Mouse (Mus musculus) MN1 (cell line): ENCODE results near the gene Jaml.

Source experiments
- DNase-seq: peaks from one replicate; pipeline ENCODE4 v3.0.0-alpha.2; 2016; ENCODE audit warnings: low spot score

Jaml gene

DNA sequence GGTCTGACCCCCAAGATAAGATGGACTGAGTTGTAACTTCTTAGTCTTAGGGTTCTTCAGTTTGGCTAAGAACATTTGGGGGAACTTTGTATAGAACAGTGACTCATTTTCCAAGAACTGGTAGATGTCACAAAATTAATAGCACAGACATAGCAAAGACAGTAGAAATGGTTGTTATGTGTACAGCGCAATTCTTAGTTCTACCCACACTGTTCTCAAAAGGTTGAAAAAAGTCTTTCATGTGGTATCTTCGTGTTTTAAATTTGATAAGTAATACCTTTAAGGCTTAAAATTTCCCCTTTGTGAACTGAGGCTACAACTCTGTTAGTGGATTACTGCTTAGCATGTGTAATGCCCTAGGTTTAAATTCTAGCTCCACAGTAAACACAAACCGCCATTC is 4.1 kb downstream of the Jaml start:
- DNase-seq = no peak

- no peak for DNase-seq
These were observed 5.6 kb downstream of the Jaml start for GRCm38 (mm10) chr9:45084556-45084955.

GRCm38 (mm10) chr9:45085741-45086690 is 7.0 kb downstream of the Jaml start:
- no peak for DNase-seq

DNA sequence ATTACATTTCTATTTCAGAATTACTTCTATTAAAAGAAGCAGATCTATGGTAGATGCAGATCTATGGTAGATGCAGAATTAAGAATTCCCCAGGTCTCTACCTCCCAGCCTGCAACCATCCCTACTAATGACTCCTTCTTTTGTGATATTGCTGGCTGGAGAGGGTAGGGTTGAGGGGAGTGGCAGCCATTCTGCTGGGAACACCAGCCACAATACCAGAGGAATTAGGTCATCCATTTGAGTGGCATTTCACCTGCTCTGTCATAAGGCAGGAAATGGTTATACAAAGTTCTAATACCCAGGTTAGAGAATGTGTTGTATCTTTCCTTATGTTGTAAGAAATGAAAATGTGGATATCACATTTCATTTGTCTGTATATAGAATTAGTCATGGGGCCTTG is 9.1 kb downstream of the Jaml start:
- DNase-seq = no peak

DNA sequence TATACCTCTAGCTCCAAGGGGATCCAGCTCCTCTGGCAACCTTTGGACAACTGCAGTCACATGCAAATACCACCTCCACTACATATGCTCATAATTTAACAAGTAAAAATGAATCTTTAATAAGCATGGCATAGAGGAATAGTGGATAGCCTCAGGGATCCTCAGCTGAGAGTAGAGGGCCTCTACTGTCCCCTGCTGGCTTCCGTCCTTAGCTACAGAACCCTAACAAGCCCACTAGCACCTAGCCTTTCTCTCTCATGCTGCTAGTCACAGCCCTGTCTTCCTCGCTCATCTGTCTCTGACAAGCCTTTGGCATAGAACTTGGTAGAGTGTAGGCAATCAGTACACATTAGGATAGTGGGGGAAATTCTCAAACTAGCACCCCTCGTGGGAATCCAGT is 11.8 kb downstream of the Jaml start:
- DNase-seq = no peak

- DNase-seq = no peak
These were observed 13.7 kb downstream of the Jaml start for GRCm38 (mm10) chr9:45092641-45093040.

GRCm38 (mm10) chr9:45095149-45095937 is 16.4 kb downstream of the Jaml start:
- DNase-seq = no peak

DNA sequence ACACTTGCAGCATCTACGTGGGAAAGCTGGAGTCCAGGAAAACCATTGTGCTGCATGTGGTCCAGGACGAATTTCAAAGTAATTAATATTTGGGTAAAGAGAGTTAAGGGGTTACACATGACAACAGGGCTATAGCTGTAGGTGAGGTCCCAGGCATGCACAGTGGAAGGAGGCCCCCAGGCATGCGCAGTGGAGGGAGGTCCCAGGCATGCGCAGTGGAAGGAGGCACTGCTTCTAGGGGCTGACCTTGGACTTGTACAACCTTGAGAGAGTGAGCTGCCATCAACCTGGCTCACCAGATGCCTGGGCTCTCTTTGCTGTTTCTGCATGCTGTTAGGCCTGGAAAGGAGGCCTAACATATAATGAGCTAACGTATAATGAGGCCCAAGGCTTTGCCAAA is 18.9 kb downstream of the Jaml start:
- no peak for DNase-seq

DNA sequence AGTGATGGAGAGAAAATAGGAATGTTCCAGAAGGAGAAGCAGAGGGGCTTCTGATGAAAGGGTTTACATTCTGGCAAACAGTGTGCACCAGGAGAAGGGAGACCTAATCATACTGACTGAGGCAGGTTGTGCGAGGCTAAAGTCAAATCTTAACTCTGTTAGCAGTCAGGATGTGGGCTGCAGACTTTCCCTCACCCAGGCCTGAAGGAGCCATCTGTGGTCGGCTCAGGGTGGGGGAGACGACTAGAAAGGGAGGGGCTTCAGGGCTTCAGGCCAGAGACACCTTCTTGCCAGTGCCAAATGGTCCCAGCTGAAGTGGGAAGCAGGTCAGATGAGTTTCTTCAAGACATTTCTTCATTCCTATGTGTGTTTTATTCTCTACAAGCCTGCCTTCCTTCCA is 19.4 kb downstream of the Jaml start:
- DNase-seq = no peak

- no peak for DNase-seq
These were observed 23.5 kb downstream of the Jaml start for GRCm38 (mm10) chr9:45102528-45102927.

GRCm38 (mm10) chr9:45103211-45103979 is 24.4 kb downstream of the Jaml start:
- DNase-seq = no peak

- DNase-seq = no peak
These were observed 26.8 kb downstream of the Jaml start for GRCm38 (mm10) chr9:45105596-45106374.

DNA sequence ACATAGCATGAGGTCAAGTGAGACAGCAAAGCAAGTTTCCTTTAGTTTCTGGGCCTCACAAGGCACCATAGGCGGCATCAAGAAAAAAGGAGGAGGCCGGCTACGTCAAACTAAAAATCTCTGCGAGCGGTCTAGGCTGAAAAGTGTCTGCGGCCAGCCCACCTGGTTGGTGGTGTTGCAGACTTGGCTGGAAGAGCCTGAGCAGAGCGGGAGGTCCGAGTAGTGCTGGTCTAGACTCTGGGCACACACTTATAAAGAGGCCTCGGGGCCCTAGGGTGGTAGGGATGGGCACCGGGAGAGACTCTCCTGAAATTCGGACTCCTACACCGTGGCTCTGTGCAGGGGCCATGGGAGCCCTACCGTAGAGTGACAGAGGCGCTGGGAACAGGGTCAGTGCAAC is 36.7 kb downstream of the Jaml start:
- DNase-seq = no peak

- DNase-seq = no peak
These were observed 37.8 kb downstream of the Jaml start for GRCm38 (mm10) chr9:45116819-45117218.

- DNase-seq = no peak
These were observed 38.9 kb downstream of the Jaml start, which contains the start of gene Scn2b for GRCm38 (mm10) chr9:45117741-45118431. Gene Scn2b (plus strand): TSS chr9:45117782.

GRCm38 (mm10) chr9:45118552-45118951 is 39.6 kb downstream of the Jaml start:
- DNase-seq = no peak

- DNase-seq = no peak
These were observed 40.5 kb downstream of the Jaml start for GRCm38 (mm10) chr9:45119316-45119953.

- no peak for DNase-seq
These were observed 41.1 kb downstream of the Jaml start for GRCm38 (mm10) chr9:45119954-45120530.

- DNase-seq = no peak
These were observed 41.6 kb downstream of the Jaml start for GRCm38 (mm10) chr9:45120567-45120966.

DNA sequence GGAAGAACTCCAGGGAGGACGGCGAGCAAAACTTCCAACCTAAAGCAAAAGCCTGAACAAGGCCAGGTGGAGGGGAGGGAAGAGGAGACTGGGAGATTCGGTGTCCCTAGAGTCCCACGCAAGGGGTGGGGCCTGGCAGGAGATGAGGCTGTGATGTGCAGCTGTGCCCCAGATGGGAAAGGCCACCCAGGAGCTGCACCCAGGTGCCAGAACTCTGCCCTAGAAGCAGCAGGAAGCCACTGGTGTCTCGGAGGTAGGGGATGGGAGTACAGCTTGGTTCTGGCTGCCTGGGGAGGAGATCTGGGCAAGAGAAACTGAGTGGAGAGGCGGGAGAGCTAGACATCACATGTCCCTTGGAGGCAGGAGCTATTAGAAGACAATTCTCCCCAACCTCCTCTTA is 42.0 kb downstream of the Jaml start:
- DNase-seq = no peak
